Mouse (Mus musculus) mesoderm, embryonic 11.5 days (tissue): Measurements from ENCODE around the gene Hemk1.
A peak's percentile ranks its signal among the peaks of the same experiment; 100 is the strongest.

Experiments
- DNase-seq: peaks from one replicate; pipeline ENCODE4 v3.0.0-alpha.2; 2012; ENCODE audit warnings: low read depth, low spot score

The Hemk1 gene

DNA sequence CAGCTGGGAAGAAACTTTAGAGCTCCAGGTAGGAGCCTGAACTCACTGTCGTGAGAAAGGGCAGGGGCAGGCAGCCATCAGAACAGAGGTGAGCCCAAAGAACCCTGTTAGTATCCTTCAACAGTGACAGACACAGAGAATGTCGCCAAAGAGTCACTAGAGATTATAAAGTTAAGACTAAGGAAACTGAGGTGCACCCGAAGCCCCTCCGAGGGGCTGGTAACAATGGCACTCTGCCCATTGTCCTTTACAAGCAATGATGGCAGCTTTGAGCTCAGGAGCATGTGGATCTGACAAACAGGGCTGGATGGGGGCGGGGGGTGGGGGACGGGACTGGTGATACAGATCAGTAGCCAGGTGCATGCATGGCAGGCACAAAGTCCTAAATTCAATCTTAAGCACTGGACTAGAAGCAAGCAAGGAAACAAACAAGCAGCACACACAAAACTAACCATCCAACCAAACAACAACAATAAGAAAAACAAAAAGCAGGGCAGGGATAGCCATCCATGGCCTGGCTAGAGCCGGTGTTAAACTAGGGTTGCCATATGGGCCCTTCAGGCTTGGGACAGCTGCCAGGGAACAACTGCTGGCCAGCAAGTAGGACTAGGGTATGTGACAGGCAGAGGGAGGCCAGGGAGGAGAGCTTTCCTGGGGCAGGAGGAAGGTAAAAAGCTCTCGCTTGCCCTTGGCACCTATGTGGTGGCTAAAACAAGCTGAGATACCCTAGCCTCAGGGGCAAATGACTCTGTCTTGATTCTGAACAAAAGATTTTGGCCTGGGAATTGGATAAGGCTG lies 5.2 kb upstream of the Hemk1 start:
- no peak for DNase-seq

- no peak for DNase-seq
These were observed 4.1 kb upstream of the Hemk1 start for GRCm38 (mm10) chr9:107342201-107342709.

GRCm38 (mm10) chr9:107340911-107341645 lies 2.9 kb upstream of the Hemk1 start:
- DNase-seq: no peak

GRCm38 (mm10) chr9:107340267-107340859 lies 2.2 kb upstream of the Hemk1 start, which contains the start of gene 6430571L13Rik:
TSS of gene 6430571L13Rik (plus strand) at chr9:107340602.
- DNase-seq: peak; percentile 95

GRCm38 (mm10) chr9:107336386-107336785 lies 1.8 kb downstream of the Hemk1 start:
- no peak for DNase-seq

DNA sequence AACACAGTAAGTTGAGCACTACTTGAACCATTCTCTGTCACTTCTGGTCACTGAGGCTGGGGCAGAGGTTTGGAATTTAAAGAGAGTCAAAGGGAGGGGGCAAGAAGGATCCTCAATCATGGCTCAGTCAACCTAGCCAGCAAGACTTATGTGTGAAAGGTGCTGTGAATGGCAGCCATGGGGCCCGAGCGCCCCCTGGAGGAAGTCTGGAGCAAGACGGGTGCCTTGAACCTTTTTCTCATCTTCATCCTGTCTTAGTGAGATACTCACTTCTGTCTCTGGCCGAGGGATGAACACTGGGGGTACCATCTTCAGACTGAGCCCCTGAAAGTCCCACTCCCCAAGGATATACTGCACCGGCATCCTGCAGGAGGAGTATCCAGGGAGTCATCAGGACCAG lies 2.2 kb downstream of the Hemk1 start:
- peak; percentile 60 for DNase-seq

DNA sequence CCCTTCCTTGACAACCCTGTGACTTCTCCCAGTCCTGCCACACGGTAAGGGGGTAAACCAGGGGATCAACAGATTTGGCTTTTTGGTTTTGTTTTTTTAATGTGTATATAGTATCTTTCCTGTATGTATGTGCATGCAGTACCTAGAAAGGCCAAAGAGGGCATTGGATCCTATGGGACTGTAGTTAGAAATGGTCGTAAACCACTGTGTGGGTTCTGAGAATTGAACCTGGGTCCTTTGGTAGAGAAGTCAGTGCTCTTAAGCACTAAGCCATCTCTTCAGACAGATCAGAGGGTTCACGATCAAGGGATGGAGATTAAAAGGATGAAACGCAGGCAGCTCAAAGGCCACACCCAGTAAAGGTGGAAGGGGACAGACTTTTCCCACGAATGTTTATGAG lies 3.1 kb downstream of the Hemk1 start:
- no peak for DNase-seq

DNA sequence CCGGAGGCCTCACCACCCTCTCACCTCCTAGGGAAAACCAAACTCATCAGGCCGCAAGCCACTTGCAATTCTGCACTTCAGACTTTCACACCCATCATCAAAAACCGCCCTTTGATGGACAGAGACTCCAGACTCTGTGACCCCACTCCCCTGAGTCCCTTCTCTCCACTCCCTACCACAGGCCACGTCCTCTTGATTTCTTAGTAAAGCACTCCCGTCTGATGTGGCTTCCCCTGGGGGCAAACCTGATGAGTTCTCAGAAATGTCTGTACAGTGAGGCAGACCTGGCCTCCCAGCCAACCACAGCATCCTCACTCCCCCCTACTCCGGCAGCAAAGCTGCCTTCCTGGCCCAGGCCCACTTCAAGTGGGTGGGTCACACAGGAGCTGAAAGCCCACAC lies 3.8 kb downstream of the Hemk1 start:
- no peak for DNase-seq

DNA sequence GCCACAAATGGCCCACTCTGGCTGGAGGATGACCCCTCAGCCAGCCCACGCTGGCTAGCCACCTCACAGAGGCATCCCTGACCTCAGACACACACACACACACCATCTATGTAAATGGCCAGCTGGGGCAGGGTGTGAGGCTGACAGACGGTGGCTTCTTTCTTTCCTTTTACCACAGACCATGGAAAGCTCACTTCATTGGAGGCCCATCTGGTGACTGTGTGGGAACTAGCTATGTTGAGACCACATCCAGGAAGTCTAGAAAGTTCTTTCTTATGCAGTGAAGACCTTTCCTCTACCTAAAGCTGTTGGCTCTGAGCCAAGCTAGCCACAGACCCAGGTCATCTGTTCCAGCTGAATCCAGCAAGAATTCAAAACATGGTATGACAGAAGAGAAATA lies 4.5 kb downstream of the Hemk1 start:
- no peak for DNase-seq

DNA sequence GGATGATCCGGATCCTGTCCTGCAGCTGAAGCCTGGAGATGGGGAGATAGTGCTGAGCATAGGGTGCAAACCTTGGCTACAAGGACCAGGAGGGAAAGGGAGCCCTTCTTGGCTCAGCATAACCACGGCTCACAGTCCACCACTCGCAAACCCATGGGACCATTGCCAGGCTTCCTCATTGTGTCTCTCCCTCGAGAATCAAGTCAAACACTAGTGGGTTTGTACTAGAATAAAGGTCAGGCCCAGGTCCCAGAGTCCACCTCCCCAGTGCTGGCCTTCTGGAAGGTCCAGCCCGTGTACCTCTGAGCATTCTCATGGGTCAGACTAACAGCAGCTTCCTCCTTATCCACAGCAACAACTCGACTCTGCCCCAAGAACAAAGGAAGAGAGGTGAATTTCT lies 7.4 kb downstream of the Hemk1 start:
- no peak for DNase-seq

GRCm38 (mm10) chr9:107327879-107328620 lies 10.1 kb downstream of the Hemk1 start:
- no peak for DNase-seq

GRCm38 (mm10) chr9:107325904-107326303 lies 12.2 kb downstream of the Hemk1 start:
- DNase-seq: no peak

GRCm38 (mm10) chr9:107324799-107325561 lies 13.2 kb downstream of the Hemk1 start:
- no peak for DNase-seq

DNA sequence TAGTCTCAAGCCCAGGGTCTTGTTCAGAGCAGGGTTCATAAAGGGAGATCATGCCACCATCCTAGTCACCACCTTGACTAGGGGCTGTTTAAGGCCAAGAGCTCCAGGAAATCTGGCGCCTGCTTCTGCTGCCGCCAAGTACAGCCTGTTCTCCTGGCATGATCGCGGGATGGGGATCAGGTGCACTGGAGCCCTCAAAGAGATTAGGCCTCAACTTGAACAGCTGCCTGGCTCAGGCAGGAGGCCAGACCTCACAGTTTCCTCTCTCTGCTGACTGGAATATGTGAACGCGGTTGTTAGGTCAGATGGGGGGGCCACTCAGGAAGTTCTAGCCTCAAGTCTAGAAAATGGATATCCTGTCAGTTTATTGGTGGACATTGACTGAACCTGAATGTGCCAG lies 14.6 kb downstream of the Hemk1 start:
- no peak for DNase-seq

DNA sequence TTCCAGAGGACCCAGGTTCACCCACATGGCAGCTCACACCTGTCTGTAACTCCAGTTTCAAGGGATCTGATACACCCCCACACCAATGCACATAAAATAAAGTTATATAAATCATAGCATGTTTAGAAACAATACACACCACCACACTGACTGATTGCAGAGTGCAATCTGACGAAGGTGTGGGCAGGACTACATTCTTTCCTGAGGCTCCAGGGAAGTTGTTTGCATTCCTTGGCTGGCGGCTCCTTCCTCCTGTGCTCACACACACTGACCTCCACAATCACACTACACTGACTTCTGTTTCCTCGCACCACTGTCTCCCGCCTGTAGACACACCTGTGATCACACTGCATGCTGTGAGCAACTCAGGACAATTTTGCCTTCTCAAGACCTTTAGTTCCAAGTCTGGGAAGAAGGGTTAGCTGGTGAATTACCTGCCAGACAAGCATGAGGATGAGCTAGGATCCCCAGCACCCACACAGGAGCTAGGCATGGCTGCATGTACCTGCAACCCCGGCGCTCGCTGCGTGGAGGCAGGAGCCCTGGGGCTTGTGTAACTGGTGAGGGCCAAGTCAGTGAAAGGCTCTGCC lies 15.6 kb downstream of the Hemk1 start:
- DNase-seq: no peak

DNA sequence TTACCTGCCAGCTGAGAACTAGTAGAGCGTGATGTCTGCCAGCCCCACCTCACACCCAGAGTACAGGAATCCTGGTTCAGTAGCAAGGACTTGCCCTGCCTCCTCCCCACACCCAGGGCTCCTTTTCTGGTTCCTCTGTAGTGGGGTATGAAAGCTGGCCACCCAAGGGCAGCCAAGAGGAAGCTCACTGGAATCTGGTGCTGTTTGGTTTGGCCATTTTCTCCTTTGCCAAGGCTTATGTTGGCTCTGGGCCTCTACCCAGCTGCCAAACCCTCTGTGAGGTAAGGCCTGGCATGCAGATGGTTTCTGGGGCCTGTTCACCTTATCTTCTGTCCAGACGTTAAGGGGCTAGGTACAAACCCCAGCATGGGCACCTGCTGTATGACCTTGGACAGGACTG lies 22.4 kb downstream of the Hemk1 start:
- DNase-seq: no peak

- DNase-seq: no peak
These were observed 24.2 kb downstream of the Hemk1 start for GRCm38 (mm10) chr9:107313926-107314325.

GRCm38 (mm10) chr9:107312811-107313584 lies 25.2 kb downstream of the Hemk1 start:
- DNase-seq: no peak

GRCm38 (mm10) chr9:107309600-107309999 lies 28.6 kb downstream of the Hemk1 start:
- DNase-seq: no peak

DNA sequence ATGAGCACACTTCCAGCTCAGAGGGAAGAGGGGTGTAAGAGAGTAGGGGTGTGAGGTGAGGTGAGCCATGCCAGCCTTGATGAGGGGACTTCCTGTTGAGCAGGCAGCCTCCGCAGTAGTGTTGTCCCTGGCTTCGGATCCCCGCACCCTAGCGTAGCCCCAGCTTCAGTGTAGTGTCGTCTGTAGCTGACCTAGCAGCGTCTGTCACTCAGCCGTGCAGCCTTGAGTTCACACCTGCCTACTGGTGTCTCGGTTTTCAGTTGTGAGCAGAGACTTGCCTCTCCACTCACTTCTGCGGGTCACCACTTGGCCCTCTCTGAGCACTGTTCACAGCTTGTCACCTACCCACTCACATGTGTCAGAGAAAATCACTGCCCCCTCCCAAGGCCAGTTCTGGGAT lies 29.0 kb downstream of the Hemk1 start:
- DNase-seq: no peak
